Mouse (Mus musculus): ENCODE measurements around the gene Ppp1cb.
A peak's percentile ranks its signal among the peaks of the same experiment; 100 is the strongest.
"Not testable (repeated sequence)": the region's sequence is repeated elsewhere in the genome, so short reads cannot be mapped to it uniquely, and the experiment has no call there.

The Ppp1cb gene

DNA sequence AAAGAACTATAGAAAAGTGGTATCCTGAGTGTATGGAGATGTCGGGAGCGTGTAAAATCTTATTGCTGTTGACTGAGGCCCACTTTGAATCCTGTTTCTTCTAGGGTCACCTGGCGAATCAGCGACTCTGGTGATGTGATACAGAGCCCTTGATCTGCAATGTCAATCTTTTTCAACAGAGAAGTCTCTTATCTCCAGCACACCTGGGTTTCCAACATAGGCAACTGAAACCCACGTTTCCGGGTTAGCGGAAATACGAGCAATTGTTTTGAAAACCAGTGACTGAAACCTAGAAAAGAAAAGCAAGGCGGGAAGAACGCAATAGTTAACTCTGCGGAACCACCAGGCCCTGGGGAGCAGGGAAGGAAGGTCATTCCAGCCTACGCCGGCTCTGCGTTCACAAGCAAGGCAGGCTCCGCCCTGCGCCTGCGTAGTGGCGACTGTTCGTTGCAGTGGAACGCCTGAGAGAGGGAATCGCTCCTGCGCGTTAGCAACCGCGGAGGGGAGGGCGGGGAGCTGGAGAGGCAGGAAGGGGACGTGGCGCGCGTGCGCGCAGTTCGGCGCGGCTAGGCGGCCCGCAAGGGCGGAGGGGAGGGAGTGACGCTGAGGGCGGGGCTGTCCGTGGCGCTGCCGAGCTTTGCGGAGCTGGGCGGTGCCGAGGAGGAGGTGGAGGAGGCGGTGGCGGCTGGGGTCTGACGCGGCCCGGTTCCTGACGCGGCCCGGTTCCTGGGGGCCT is at the start of gene Ppp1cb:
Gene Ppp1cb (plus strand): TSS at position 436 of the 736 bp plus-strand sequence.
- DNase-seq (ENCODE audit: low read depth, low spot score), result peak; percentile 99

DNA sequence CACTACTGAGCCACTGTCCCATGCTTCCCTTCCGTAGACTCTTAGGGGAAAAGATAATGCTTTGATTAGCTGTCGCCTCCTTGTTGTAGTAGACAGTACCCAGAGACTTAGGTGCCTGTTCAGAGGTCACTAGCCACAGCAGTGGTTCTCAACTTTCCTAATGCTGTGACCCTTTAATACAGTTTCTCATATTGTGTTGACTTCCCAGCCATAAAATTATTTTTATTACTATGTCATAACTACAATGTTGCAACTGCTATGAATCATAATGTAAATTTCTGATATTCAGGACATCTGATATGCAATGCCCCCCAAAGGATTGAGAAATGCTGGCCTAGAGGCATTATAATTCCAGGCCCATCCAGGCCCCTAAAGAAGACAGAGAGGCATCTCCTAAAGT is 48.9 kb upstream of the Ppp1cb start:
- DNase-seq (ENCODE audit: low read depth, low spot score), result no peak

DNA sequence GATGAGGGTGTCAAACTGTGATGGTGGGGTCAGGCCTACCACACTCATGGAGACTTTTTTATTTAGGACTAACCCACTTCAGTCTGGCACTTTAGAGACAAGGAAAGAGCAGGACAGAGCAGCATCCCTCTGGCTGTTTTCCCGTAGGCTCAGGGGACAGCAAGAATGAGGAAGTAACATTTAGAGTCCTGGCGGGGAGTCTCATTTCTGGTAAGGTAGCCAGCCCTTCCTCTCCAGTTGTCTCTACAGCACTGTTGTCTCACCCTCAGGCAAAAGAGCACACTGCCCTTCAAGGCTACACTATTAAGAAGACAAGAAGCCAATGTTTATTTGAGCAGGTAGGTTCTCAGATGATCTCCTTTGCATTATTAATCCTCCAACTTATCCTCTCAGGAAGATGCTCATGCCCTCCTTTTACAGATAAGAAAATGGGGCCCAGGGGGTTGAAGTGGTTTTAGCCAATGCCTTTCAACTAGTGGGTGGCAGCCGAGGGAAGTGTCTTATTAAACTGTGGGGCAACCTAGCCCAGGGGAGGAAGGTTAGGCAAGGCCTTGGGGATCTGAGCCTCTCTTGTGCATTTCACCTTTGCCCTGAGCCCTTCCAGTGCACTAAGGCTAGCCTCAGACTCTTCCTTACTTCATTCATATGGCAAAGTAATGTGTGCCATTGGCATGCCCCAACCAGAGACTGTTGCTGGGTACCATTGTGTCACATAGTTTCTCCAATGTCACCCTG is 47.5 kb upstream of the Ppp1cb start:
- DNase-seq (ENCODE audit: low read depth, low spot score), result no peak

DNA sequence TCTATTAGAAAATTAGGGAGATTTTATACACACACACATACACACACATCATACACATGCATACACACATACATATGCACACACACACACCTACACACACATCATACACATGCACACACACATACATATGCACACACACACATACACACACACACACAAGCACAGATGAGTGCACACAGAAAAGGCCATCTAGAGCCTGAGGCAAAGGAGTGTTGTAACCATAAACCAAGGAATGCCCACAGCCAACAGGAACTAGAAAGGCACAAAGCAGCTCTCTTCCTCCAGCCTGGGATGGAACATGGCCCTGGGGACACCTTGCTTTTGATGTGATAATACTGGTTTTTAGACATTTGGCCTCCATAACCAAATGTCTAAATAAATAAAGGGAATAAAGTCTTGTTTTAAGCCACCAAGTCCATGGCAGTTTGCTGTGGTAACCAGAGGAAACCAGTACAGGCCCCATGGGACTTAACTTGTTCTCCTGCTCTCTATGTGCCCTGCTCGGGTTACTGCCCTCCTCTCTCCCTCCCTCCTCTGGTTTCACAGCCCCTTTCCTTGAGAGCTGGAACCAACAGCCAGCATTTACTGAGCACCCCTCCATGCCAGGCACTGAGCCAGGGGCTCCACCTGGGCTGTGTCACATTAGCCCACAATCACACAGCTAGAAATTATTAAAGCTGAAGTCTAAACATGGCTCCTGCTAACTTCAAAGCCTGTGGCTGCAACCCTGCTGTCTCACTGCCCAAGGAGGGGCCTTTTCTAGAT is 46.3 kb upstream of the Ppp1cb start:
- peak; percentile 29 for DNase-seq (ENCODE audit: low read depth, low spot score)

DNA sequence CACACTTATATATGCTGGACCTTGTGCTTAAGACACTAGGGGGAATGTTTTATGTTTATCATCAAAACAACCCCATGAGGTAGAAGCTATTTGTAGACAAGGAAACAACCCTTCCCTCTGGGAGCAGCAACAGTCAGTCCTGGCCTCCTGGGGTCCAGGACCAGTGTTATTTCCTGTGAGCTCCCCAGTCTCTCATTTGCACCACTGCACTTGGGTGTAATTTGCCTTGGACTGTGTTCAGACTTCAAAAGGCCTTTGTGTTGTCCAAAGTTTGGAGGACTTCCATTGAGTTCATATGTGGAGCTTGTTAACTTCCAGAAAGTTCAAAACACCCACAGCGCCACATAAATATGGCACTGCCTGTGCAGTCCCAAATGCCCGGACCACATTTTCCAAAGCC is 45.6 kb upstream of the Ppp1cb start:
- no peak for DNase-seq (ENCODE audit: low read depth, low spot score)

DNA sequence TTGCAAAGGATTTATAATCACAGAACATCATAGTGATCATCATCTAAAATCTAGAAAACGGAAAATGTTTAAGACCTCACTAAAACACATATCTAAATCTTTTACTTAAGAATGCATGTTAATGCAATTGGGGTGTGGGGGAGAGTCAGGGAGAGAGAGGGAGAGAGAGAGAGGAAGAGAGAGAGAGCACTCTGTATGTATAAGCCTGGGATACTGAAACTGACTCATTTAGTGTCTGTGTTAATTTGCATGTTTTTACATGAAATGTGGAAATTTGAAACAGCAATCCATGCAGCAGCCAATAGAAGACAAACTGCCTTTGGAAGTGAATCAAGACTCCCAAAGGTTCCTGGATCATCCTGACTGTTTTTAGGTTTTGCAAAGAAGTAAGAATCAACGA is 45.1 kb upstream of the Ppp1cb start:
- no peak for DNase-seq (ENCODE audit: low read depth, low spot score)

DNA sequence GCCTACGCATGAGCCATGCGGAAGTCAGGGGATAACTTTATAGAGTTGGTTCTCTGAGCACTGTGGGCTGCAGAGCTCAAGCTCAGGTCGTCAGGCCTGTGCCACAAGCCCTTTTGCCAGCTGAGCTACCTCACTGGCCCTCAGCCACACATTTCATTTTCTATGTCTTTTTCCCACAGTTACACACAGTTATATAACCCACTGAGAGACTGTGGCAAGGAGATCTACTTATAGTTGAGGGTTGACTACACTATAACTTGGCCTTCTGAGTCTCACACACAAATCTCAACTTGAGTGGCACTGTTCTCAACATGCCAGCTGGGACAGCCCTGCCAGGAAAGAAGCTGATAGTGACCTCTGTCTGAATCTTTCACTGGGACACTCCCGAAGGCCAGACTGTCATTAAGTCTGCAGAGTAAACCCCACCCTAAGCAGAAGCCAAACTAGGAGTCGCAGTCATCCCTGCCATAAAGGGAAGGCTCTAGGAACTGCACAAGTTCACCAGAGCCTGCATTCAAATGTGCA is 44.1 kb upstream of the Ppp1cb start:
- no peak for DNase-seq (ENCODE audit: low read depth, low spot score)

DNA sequence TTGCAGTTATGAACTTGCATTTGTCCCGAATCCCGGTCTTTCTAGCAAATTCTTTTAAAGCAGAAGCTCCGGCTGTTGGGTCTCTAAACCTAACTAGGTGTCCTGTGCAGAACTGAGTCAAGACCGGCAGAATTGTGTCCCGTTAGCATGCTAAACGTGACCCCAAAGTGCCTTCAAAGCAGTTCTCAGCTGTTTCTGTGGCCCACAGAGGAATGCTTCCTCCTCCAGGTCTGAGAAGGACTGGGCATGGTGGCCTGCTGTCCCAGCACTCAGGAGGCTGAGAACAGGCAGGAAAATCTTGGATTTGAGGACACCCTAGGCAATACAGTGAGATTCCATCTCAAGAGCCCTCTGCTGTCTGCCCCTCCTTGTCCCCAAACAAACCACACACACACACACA is 43.1 kb upstream of the Ppp1cb start:
- no peak for DNase-seq (ENCODE audit: low read depth, low spot score)

DNA sequence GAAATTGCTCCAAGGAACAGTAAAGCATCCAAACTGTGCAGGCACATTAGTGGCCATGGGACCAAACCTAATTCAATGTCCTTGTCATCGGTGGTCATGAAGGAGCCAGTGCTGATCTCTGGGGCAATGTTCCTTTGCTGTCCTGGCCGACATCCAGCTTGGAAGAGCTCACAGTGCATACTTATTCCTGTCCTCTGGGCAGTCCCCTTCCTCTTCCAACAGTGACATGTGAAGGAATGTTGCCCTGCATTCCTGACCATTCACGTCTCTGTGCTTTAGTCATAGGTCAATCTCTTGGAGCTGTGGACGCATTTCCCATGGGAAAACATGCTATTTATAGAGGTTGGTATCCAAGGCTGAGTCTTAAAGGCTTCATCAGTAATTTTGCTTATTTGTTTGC is 41.8 kb upstream of the Ppp1cb start:
- no peak for DNase-seq (ENCODE audit: low read depth, low spot score)

DNA sequence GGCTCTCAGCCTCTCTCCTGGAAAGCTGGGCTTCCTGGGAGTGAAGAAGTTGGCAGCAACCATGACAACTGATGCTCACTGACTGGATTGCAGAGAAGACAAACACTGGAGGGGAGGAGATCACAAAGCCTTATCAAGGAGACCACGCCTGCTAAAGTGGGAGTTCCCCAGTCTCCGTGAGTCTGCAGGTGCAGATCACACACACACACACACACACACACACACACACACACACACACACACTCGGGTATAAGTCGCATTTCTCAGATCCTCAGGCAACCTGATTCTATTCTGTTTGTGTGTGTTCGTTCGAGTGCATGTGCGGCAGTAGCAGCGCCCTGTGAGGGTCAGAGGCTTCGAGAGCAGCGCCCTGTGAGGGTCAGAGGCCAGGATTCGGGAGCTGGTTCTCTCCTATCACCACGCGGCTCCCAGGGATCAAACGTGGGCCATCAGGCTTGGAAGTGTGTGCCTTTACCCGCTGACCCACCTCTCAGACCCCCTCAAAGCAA is 36.5 kb upstream of the Ppp1cb start:
- no peak for DNase-seq (ENCODE audit: low read depth, low spot score)

DNA sequence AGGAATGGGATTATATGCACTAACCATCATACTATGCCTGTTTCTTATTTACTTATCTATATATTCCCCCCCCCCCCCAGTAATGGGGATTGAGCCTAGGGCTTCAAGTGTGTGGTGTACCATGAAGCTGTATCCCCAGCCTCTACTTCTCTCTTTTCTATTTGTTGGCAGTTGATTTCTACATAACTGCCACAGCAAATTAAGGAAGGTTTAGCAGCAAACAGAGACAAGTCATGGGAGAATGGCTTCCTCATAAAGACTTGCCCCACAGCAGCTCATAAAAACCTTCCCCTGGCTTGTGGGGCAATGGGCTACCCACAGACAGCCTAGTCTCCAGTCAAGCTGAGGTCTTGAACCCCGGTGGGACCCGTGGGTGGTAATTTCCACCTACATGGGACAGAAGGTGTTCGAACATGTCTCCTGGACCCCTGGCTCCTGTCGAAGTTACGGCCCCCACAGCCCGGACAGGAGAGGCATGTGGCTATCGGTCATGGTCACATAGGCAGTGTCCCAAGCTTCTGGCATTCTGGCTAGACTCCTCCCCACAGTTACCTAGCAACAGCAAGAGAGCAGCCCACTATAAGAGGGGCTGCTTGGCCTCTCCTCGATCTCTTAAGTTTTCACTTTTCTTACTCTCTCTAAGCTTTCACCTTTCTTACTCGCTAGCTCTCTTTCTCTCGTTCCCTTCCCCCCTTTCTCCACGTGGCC is 35.1 kb upstream of the Ppp1cb start:
- DNase-seq (ENCODE audit: low read depth, low spot score), result no peak

DNA sequence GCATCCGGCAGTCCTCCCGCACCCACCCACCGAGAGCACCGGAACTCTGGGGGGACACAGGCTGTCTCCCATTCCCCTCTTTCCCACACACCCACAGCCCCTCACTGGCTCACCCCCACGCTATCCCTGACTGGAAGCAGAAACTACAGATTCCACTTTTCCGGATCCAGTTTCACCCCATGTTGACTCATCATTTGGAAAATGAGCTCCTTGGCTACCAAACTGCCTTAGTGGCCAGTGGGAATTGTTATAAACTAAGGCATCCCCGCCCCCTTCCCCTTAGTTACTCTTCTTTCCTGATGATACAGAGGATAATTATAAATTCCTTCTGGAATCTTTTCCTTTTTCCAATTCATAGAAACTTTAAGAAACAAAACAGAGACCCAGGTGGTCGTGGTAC is 34.2 kb upstream of the Ppp1cb start:
- no peak for DNase-seq (ENCODE audit: low read depth, low spot score)

DNA sequence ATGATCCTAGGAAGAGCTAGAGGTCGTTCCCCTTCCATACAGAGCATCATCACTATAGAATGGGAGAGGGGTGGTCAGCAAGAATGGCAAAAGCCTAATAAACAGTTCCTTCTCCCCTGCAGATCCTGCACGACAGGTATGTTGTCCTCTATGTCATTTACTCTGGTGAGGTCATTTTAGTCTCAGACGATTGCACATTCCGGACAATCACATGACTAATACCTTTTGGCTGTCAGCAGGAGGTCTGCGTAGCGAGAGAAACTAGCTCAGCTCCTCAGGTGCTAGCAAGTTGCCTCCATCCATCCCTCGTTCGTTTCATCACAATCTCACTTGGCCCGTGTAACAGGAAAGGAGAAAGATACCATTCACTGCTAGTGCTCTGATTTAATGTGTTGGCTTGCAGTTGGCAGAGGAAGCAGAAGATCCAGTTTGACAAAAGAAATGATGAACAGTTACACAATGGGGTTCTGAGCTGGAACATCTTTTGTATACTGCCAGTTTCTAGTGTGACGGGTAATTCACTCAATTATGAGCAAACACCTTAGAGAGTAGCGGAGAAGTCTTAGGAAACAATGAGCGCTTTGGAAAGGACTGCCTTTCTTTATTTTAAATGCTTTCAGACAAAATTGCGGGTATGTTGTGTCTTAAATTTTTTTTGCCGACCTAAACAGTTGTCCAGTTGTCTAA is 33.0 kb upstream of the Ppp1cb start:
- DNase-seq (ENCODE audit: low read depth, low spot score), result no peak

DNA sequence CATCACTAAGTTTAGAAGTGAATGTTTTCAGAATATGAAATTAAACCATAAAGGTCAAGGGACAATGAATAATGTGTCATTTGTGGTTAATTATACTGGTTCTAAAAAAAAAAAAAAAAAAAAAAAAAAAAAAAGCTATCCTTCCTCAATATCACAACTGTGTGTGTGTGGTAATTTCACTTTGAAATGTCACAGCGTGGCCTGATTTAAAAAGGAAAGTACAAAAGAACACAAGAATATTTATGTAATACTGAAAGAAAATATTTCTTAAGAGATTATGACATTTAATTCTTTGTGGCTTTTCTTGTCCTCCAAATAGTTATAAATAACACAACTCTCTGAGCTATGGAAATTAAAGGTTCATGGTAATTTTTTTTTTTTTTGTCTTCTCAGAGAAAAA is 28.2 kb upstream of the Ppp1cb start:
- DNase-seq (ENCODE audit: low read depth, low spot score), result no peak

DNA sequence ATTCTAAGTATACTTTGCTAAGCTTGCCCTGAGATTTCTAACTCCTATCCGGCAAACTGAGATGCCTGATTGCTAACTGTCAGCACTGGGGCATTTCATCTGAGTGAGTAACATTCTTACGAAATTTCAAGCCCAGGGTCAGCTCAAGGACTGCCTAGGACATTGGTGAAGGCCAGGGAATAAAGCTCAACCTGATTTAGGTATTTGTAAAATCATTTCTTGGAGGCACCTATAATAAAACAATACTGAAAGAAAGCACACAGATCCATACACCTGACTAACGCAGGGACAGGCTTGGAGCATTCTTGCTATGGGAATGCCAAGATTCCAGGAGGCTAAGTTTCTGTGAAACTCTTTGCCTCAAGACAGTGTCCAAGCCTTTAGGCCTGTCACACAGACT is 24.3 kb upstream of the Ppp1cb start:
- not testable (repeated sequence) for DNase-seq (ENCODE audit: low read depth, low spot score)

DNA sequence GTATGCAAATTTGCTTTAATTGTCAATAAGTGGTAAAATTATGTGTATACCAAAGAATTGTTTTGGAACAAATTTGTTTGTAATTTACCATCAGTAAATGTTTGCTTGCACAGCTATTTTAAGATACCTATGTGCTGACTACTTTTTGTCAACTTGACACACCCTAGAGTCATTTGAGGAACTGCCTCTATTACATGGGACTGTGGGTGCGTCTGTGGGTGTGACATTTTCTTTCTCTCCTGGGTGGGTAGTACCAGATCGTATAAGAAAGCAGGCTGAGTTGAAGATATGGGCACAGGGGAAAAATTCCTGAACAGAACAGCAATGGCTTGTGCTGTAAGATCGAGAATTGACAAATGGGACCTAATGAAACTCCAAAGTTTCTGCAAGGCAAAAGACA is 23.0 kb upstream of the Ppp1cb start:
- DNase-seq (ENCODE audit: low read depth, low spot score), result no peak

DNA sequence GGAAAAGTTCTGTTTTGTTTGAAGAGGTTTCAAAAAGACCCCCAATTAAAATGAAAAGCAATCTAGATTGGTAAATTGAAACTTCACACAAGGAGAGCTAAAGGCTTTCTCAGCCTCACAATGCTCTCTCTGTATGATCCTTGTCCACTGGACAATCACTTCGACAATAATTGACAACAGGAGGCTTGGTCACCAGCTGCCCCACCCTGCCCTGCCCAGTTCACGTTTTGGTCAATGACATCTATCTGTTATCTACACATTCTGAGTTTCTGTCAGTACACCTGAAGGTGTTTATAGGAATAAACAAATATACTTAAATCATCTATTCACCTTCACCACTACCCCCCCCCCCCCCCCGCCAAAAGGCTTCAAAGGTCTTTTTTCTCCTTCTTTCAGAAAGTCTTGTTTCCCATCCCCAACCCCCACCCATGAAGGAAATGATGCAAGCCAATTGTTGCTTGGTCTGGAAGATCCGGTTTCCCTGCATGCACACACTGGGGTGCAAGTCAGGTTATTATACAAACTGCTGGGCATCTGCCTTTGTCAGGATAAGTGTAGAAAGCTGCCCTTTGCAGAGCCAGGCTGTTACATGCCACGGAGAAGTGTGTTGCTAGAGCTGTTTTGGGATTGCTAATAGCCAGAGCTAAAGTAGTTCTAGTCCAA is 20.6 kb upstream of the Ppp1cb start:
- no peak for DNase-seq (ENCODE audit: low read depth, low spot score)

DNA sequence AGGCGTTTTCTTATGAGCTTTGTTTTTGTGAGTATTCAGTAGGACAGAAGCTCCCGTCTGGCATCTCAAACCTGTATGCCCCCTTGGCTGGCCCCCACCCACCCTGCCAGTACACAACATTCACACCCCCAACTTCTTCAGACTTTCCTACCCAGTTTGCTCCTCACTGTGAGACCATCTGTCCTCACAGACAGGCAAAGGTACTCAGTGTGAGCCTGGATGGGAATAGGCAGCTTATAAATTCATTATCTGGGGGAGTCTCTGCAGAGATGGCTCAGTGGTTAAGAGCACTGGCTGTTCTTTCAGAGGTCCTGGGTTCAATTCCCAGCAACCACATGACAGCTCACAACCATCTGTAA is 20.1 kb upstream of the Ppp1cb start:
- no peak for DNase-seq (ENCODE audit: low read depth, low spot score)

DNA sequence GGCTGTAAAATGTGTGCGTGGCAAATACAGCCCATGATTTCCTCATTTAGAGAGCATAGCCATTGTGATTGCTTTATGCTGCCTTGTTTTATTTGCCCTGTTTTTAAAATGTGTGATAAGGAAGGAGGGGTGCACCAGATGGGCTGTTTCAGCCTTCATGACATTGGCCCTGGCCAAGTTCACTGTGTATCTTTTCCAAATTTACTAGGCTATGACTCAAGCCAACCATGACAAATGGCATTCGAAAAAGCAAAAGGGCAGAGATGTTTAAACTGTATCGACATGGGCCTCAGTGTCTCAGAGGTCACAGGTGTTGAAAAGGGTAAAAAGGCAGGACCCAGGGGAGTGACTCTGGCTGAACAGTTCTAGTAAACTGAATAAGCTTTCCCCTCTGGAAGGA is 17.3 kb upstream of the Ppp1cb start:
- no peak for DNase-seq (ENCODE audit: low read depth, low spot score)

DNA sequence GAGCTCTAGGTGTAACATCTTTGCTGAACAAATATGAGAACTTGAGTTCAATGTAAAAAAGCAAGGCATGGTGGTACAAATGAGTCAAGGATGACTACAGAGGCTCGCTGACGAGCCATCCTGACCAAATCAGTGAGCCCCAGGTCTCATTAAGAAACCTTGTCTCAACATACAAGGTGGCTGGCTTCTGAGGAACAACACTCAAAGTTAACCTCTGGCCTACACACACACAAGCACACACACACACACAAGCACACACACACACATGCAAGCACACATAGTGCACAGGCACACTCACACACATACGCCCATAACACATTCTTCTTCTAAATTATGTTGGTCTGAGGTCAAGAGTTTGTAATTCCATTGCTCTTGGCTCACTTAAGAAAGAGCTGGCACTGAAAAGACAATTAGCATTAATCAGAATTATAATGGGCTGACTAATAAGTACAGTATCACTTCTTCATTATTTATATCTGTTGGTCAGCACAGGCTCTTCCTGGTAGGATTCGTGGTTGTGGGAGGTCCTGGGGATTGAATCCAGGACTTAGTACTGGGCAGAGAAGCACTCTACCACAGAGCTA is 16.6 kb upstream of the Ppp1cb start:
- DNase-seq (ENCODE audit: low read depth, low spot score), result no peak

All from embryo, embryonic 11.5 days (tissue).